Mouse (Mus musculus) embryonic facial prominence, embryonic 11.5 days (tissue): ENCODE results near the gene Rgl1. TPM values are rescaled to one million over a fixed set of nuclear protein-coding genes. Genes with fewer than 3 reads are reported as not detected.
A peak's percentile ranks its signal among the peaks of the same experiment; 100 is the strongest.

Experiments
- ATAC-seq: fragments of 200-750 bp; cut with Nextera tagmentation; replicated peaks from 2 replicates; pipeline ENCODE4 v1.8.0; 2017; ENCODE audit warnings: low read depth; ENCODE audit not compliant: insufficient number of reproducible peaks, low FRiP score, low TSS enrichment
- DNase-seq: peaks from one replicate; pipeline ENCODE4 v3.0.0-alpha.2; 2015; ENCODE audit warnings: low spot score
- H3K27ac ChIP-seq: fragments of 300-500 bp; sonication (generic); replicated peaks from 2 replicates; pipeline ENCODE4 v1.5.1; 2014; ENCODE audit warnings: mild to moderate bottlenecking, low read depth, low read length, control low read depth
- H3K27me3 ChIP-seq: fragments of 300-500 bp; sonication (generic); 2 replicates; pipeline ENCODE4 v1.6.1; 2014; ENCODE audit warnings: mild to moderate bottlenecking, low read length, moderate library complexity, mixed read lengths; ENCODE audit not compliant: control insufficient read depth, insufficient read depth
- H3K36me3 ChIP-seq: fragments of 300-500 bp; sonication (generic); replicated peaks from 2 replicates; pipeline ENCODE4 v1.6.1; 2014; ENCODE audit warnings: low read depth, mild to moderate bottlenecking, low read length, moderate library complexity, mixed read lengths; ENCODE audit not compliant: control insufficient read depth, insufficient read depth
- H3K4me1 ChIP-seq: fragments of 300-500 bp; sonication (generic); 2 replicates; pipeline ENCODE4 v1.6.1; 2014; ENCODE audit warnings: low read length, mixed read lengths; ENCODE audit not compliant: control insufficient read depth, insufficient read depth
- H3K4me2 ChIP-seq: fragments of 300-500 bp; sonication (generic); 2 replicates; pipeline ENCODE4 v1.6.1; 2014; ENCODE audit warnings: low read depth, mild to moderate bottlenecking, control low read depth, low read length, moderate library complexity
- H3K4me3 ChIP-seq: fragments of 300-500 bp; sonication (generic); 2 replicates; pipeline ENCODE4 v1.5.1; 2014; ENCODE audit warnings: low read depth, low read length, control low read depth
- H3K9ac ChIP-seq: fragments of 300-500 bp; sonication (generic); replicated peaks from 2 replicates; pipeline ENCODE4 v1.6.1; 2014; ENCODE audit warnings: mild to moderate bottlenecking, control low read depth, low read length
- H3K9me3 ChIP-seq: fragments of 300-500 bp; sonication (generic); replicated peaks from 2 replicates; pipeline ENCODE4 v1.6.1; 2016; ENCODE audit warnings: mild to moderate bottlenecking, low read length, inconsistent platforms, mixed read lengths; ENCODE audit not compliant: control insufficient read depth
- whole genome bisulfite sequencing: fragments of 180-500 bp; shearing (Covaris S2); extraction: QIAGEN DNeasy Blood & Tissue Kit; methylation state at CpG from one replicate; pipeline ENCODE4 v1.1.7; 2014; 5-methylcytosine and 5-hydroxymethylcytosine counted together
- polyA plus RNA-seq: library from polyadenylated mRNA; unstranded; fragments of >200 nt; fragmentation: Nextera tagmentation; extraction: Ambion mirVana; gene quantifications from 2 replicates; pipeline ENCODE4 v1.2.1, GENCODE M21; 2014

Gene Rgl1
- polyA plus RNA-seq, 1 experiment from 2014 or later: 26.0 TPM

DNA sequence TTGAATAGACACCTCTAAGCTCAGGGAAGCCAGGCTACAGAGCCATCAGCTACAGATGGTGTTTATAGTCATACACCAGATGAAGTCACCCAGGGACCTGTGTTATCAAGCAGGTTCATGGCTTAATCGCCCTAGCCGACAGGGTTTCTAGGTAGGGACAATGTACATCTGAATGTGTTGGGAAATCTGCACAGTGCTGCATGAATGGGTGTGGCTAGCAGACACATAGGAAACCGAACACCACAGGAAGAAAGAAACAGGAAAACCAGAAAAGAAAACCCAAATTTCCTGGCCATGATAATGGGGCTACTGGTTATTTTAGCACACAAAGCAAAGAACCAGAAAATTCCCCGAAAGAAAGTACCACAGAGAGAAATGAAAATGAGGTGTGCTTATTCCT is 45.2 kb downstream of the Rgl1 start:
- Histone ChIP-seq H3K36me3 (no peaks in the 10 kb centered on the region), H3K4me2 (no peak overlapping the region), H3K9ac (no peak overlapping the region), H3K27me3 (no peaks in the 10 kb centered on the region), H3K9me3 (no peaks in the 10 kb centered on the region), H3K4me3 (no peak overlapping the region), H3K27ac (no peak overlapping the region), H3K4me1 (no peaks in the 10 kb centered on the region)
- WGBS: 82% methylated on average over 4 of the region's 4 CpGs
- DNase-seq (no peak), ATAC-seq (no peak)

- Histone ChIP-seq H3K9me3 (no peaks in the 10 kb centered on the region), H3K4me2 (no peak overlapping the region), H3K27me3 (no peaks in the 10 kb centered on the region), H3K27ac (no peak overlapping the region), H3K36me3 (no peaks in the 10 kb centered on the region), H3K9ac (no peak overlapping the region), H3K4me1 (peaks cover 3% of the 10 kb centered on the region; the same call in 1 of the 2 replicates), H3K4me3 (no peak overlapping the region)
- 64% methylated on average over 6 of the region's 6 CpGs for whole genome bisulfite sequencing
- ATAC-seq: no peak
- DNase-seq: no peak
Observed at GRCm38 (mm10) chr1:152718200-152718599, 48.0 kb downstream of the Rgl1 start.

DNA sequence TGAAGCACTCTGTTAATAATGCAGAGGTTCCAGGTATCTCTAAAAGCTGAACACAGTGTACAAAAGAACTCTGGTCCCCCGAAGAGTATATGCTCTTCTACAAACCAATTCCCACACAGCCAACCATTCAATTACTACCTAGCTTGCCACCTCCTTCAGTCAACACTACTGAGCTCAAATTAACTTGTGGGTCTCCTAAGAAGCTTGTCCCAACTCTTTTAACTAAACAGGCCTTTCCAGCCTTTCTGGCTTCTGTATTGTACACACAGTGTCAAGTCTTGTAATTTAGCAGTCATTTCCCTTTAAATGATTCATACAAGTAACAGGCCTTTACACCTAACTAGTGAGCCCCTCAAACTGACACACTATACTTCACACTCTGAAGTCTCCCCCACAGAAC is 48.8 kb downstream of the Rgl1 start:
- no peak for DNase-seq
- WGBS: 80% methylated on average over 1 of the region's 1 CpGs

DNA sequence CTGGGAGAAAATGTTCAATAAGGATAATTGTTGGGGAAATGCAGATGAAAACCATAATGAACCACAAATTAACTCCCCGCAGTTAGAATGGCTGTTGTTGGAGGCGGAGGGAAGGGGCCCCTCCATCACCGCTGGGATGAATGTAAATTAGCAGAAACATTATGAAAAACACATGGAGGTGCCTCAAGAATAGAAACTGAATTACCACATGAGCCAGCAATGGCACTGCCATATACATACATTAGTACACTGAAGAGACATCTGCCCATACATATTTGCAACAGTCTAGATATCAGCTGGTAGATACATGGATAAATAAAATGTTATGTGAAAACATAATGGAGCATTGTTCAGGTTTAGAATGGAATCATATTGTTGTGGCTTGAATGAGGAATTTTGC is 51.7 kb downstream of the Rgl1 start:
- Histone ChIP-seq H3K4me3 (no peak overlapping the region), H3K9me3 (no peaks in the 10 kb centered on the region), H3K27me3 (no peaks in the 10 kb centered on the region), H3K4me2 (no peak overlapping the region), H3K4me1 (peaks cover 3% of the 10 kb centered on the region; the same call in 1 of the 2 replicates), H3K27ac (no peak overlapping the region), H3K36me3 (no peaks in the 10 kb centered on the region), H3K9ac (no peak overlapping the region)
- ATAC-seq (no peak), DNase-seq (peak; percentile 47)
- WGBS: 33% methylated on average over 3 of the region's 3 CpGs

More for the DNA sequence above, 48.8 kb downstream of the Rgl1 start:
- no peak overlapping the region for H3K9ac ChIP-seq
- H3K4me1 ChIP-seq: peaks cover 3% of the 10 kb centered on the region; the same call in 1 of the 2 replicates
- H3K9me3 ChIP-seq: no peaks in the 10 kb centered on the region
- no peak for ATAC-seq
- H3K36me3 ChIP-seq: no peaks in the 10 kb centered on the region
- no peaks in the 10 kb centered on the region for H3K27me3 ChIP-seq
- no peak overlapping the region for H3K4me2 ChIP-seq
- no peak overlapping the region for H3K27ac ChIP-seq
- no peak overlapping the region for H3K4me3 ChIP-seq

DNA sequence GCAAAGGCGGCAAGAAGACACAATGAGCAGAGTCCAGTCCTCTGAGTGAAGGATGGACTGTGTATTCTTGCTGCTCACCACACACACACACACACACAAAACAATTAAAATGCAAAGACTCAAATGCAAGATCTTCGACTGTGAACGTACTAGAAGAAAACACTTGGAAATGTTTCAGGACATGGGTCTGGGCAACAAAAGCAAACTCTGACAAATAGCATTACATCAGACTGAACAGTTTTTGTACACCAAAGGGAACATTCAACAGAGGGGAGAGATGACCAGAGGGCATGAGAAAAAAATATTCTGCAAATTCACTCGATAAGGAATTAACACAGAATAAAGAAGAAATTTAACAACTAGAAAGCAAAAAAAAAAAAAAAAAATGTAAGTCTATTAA is 52.2 kb downstream of the Rgl1 start:
- Histone ChIP-seq H3K9ac (no peak overlapping the region), H3K36me3 (no peaks in the 10 kb centered on the region), H3K4me1 (peaks cover 3% of the 10 kb centered on the region; the same call in 1 of the 2 replicates), H3K4me3 (no peak overlapping the region), H3K4me2 (no peak overlapping the region), H3K27ac (no peak overlapping the region), H3K27me3 (no peaks in the 10 kb centered on the region), H3K9me3 (no peaks in the 10 kb centered on the region)
- no peak for ATAC-seq
- 80% methylated on average over 4 of the region's 4 CpGs for WGBS
- no peak for DNase-seq

DNA sequence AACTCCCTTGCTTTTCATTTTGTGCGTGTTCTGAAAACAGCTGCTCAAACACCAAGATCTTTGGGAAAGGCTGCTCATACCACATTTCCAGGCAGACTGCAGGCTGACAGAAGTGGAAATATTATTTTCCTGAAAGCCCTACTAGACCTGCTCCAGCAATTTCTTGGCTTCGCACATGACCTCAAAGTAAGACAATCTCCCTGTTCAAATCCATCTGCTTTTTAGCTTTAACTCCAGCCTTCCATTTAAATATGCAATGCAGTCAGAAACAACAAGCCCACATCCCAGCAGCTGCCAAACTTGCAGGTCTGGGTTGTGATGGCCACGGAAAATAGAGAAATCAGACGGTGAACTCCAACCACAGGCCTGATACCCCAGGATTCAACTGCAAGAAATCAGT is 55.1 kb downstream of the Rgl1 start:
- H3K4me1 ChIP-seq: peaks cover 3% of the 10 kb centered on the region; the same call in 1 of the 2 replicates
- H3K4me3 ChIP-seq: no peak overlapping the region
- H3K4me2 ChIP-seq: no peak overlapping the region
- H3K9ac ChIP-seq: no peak overlapping the region
- 88% methylated on average over 4 of the region's 4 CpGs for WGBS
- DNase-seq: no peak
- H3K9me3 ChIP-seq: no peaks in the 10 kb centered on the region
- no peak overlapping the region for H3K27ac ChIP-seq
- no peaks in the 10 kb centered on the region for H3K36me3 ChIP-seq
- ATAC-seq: no peak
- no peaks in the 10 kb centered on the region for H3K27me3 ChIP-seq

DNA sequence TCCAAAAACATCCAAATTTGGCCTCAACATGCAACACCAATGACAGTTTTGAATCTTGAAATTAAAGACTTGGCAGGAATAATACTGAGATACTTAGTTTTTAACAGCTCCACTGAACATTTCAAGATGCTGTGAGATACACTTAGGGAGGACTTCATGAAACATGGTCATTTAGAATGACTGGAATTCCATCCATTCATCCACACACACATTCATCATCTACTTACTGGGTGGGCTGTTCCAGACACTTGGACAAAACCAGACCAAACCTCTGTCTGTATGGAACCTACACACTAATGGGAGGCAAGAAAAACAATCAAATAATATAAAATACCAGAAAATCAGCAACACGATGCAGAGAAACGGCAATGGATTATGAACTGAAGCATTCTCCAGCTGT is 58.6 kb downstream of the Rgl1 start:
- H3K27ac ChIP-seq: no peak overlapping the region
- no peak overlapping the region for H3K4me2 ChIP-seq
- H3K4me1 ChIP-seq: no peaks in the 10 kb centered on the region
- no peak overlapping the region for H3K9ac ChIP-seq
- no peaks in the 10 kb centered on the region for H3K27me3 ChIP-seq
- WGBS: 97% methylated on average over 2 of the region's 2 CpGs
- no peaks in the 10 kb centered on the region for H3K36me3 ChIP-seq
- ATAC-seq: no peak
- no peak for DNase-seq
- no peaks in the 10 kb centered on the region for H3K9me3 ChIP-seq
- no peak overlapping the region for H3K4me3 ChIP-seq

- no peak overlapping the region for H3K4me3 ChIP-seq
- H3K4me2 ChIP-seq: no peak overlapping the region
- no peak overlapping the region for H3K9ac ChIP-seq
- no peaks in the 10 kb centered on the region for H3K4me1 ChIP-seq
- WGBS: 56% methylated on average over 6 of the region's 6 CpGs
- no peak for DNase-seq
- H3K9me3 ChIP-seq: no peaks in the 10 kb centered on the region
- no peaks in the 10 kb centered on the region for H3K27me3 ChIP-seq
- no peak for ATAC-seq
- no peak overlapping the region for H3K27ac ChIP-seq
- no peaks in the 10 kb centered on the region for H3K36me3 ChIP-seq
Observed at GRCm38 (mm10) chr1:152703941-152704340, 62.2 kb downstream of the Rgl1 start.
